Mouse (Mus musculus): ENCODE measurements around the gene 4930442H23Rik. TPM values are rescaled to one million over a fixed set of nuclear protein-coding genes. Genes with fewer than 3 reads are reported as not detected.

The 4930442H23Rik gene
- polyA plus RNA-seq, 1 experiment, result 0.07 TPM

GRCm38 (mm10) chr10:81138821-81139528 is 44.7 kb downstream of the 4930442H23Rik start:
- Histone ChIP-seq H3K27me3 (ENCODE audit: control insufficient read depth, insufficient read depth, insufficient read length) (no peaks in the 10 kb centered on the region), H3ac (ENCODE audit: control insufficient read depth, insufficient read length, low read depth) (peak overlapping the region; percentile 93), H3K79me2 (ENCODE audit: control insufficient read depth, insufficient read depth) (peaks cover 63% of the 10 kb centered on the region), H3K79me3 (ENCODE audit: low read depth) (peaks cover 53% of the 10 kb centered on the region), H3K36me3 (ENCODE audit: control insufficient read depth, insufficient read depth) (peaks cover 10% of the 10 kb centered on the region), H3K4me3 (ENCODE audit: insufficient read depth, poor library complexity, severe bottlenecking) (peak overlapping the region; percentile 93)
- no peak for TF ChIP-seq FOSL1 (IDR thresholded peaks at IDR 0.05; ENCODE audit: insufficient read depth, low read length, poor library complexity, severe bottlenecking)
- no peak for TF ChIP-seq CEBPB (IDR thresholded peaks at IDR 0.05; ENCODE audit: low read depth)
- no peak for TF ChIP-seq MYOG (IDR thresholded peaks at IDR 0.05; ENCODE audit: control insufficient read depth, extremely low read depth, insufficient read length)
- TF ChIP-seq MAX (IDR thresholded peaks at IDR 0.05), result no peak
- TF ChIP-seq MYOD1 (IDR thresholded peaks at IDR 0.05; ENCODE audit: control insufficient read depth, insufficient read length, low read depth), result no peak
- TF ChIP-seq CTCF (IDR thresholded peaks at IDR 0.05; ENCODE audit: control insufficient read depth, insufficient read depth, insufficient read length), result no peak
- TF ChIP-seq USF1 (IDR thresholded peaks at IDR 0.05; ENCODE audit: low read depth), result no peak

DNA sequence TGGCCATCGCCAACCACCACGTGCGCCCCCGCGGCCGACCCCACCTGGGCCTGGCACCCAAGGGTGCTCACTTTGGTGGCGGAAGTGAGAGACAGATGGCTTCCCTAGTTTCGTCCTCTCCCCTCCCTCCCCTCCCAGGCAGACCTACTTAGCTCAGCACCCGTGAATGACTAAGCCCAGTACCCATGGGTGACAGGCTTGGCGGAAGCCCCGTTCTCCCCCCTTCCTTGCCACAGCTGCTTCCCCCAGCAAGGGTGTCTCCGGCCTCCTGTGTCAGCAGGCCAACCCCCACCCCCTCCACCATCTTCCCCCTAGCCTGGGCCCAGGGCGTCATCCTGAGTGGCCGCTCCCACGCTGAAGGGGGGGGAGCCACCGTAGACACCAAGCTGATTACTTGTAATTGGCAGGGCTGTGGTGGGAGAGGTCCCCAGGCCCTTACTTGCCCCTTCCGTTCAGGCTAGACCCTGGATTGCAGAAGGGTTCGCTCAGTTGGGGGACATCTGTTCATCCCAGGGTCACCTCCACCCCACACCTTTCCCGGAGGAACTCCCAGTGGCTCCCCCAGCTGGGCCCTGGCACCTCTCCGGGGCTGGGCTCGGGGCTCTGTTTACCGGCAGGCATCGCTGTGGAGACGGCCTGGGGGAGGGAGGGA is 45.4 kb downstream of the 4930442H23Rik start:
- TF ChIP-seq MAX (IDR thresholded peaks at IDR 0.05) (peak; percentile 57), MYOD1 (IDR thresholded peaks at IDR 0.05; ENCODE audit: control insufficient read depth, insufficient read length, low read depth) (no peak)
- peaks cover 56% of the 10 kb centered on the region for H3K79me2 ChIP-seq (ENCODE audit: control insufficient read depth, insufficient read depth)
- H3K4me3 ChIP-seq (ENCODE audit: insufficient read depth, poor library complexity, severe bottlenecking), result peak overlapping the region; percentile 93
- H3K27me3 ChIP-seq (ENCODE audit: control insufficient read depth, insufficient read depth, insufficient read length), result no peaks in the 10 kb centered on the region
- peaks cover 45% of the 10 kb centered on the region for H3K79me3 ChIP-seq (ENCODE audit: low read depth)
- peaks cover 4% of the 10 kb centered on the region for H3K36me3 ChIP-seq (ENCODE audit: control insufficient read depth, insufficient read depth)
- peak overlapping the region; percentile 93 for H3ac ChIP-seq (ENCODE audit: control insufficient read depth, insufficient read length, low read depth)

GRCm38 (mm10) chr10:81137252-81138130 is 46.2 kb downstream of the 4930442H23Rik start:
- peaks cover 48% of the 10 kb centered on the region for H3K79me2 ChIP-seq (ENCODE audit: control insufficient read depth, insufficient read depth)
- peak overlapping the region; percentile 96 for H3K4me3 ChIP-seq (ENCODE audit: insufficient read depth, poor library complexity, severe bottlenecking)
- H3K79me3 ChIP-seq (ENCODE audit: low read depth), result peaks cover 44% of the 10 kb centered on the region
- H3K36me3 ChIP-seq (ENCODE audit: control insufficient read depth, insufficient read depth), result peaks cover 4% of the 10 kb centered on the region
- TF ChIP-seq MYOD1 (IDR thresholded peaks at IDR 0.05; ENCODE audit: control insufficient read depth, insufficient read length, low read depth), result no peak
- TF ChIP-seq FOSL1 (IDR thresholded peaks at IDR 0.05; ENCODE audit: insufficient read depth, low read length, poor library complexity, severe bottlenecking), result no peak
- TF ChIP-seq USF1 (IDR thresholded peaks at IDR 0.05; ENCODE audit: low read depth), result no peak
- TF ChIP-seq CTCF (IDR thresholded peaks at IDR 0.05; ENCODE audit: control insufficient read depth, insufficient read depth, insufficient read length), result no peak
- TF ChIP-seq CEBPB (IDR thresholded peaks at IDR 0.05; ENCODE audit: low read depth), result peak; percentile 69
- no peak for TF ChIP-seq MYOG (IDR thresholded peaks at IDR 0.05; ENCODE audit: control insufficient read depth, extremely low read depth, insufficient read length)
- no peak for TF ChIP-seq MAX (IDR thresholded peaks at IDR 0.05)
- peak overlapping the region; percentile 93 for H3ac ChIP-seq (ENCODE audit: control insufficient read depth, insufficient read length, low read depth)
- no peaks in the 10 kb centered on the region for H3K27me3 ChIP-seq (ENCODE audit: control insufficient read depth, insufficient read depth, insufficient read length)

- Histone ChIP-seq H3K27me3 (ENCODE audit: control insufficient read depth, insufficient read depth, insufficient read length) (no peaks in the 10 kb centered on the region), H3ac (ENCODE audit: control insufficient read depth, insufficient read length, low read depth) (peak overlapping the region; percentile 88), H3K4me3 (ENCODE audit: insufficient read depth, poor library complexity, severe bottlenecking) (peak overlapping the region; percentile 96), H3K79me3 (ENCODE audit: low read depth) (peaks cover 39% of the 10 kb centered on the region), H3K79me2 (ENCODE audit: control insufficient read depth, insufficient read depth) (peaks cover 41% of the 10 kb centered on the region), H3K36me3 (ENCODE audit: control insufficient read depth, insufficient read depth) (peaks cover 4% of the 10 kb centered on the region)
- TF ChIP-seq MAX (IDR thresholded peaks at IDR 0.05), result no peak
- TF ChIP-seq CTCF (IDR thresholded peaks at IDR 0.05; ENCODE audit: control insufficient read depth, insufficient read depth, insufficient read length), result no peak
- no peak for TF ChIP-seq MYOG (IDR thresholded peaks at IDR 0.05; ENCODE audit: control insufficient read depth, extremely low read depth, insufficient read length)
- TF ChIP-seq MYOD1 (IDR thresholded peaks at IDR 0.05; ENCODE audit: control insufficient read depth, insufficient read length, low read depth), result no peak
- no peak for TF ChIP-seq CEBPB (IDR thresholded peaks at IDR 0.05; ENCODE audit: low read depth)
- TF ChIP-seq USF1 (IDR thresholded peaks at IDR 0.05; ENCODE audit: low read depth), result no peak
- no peak for TF ChIP-seq FOSL1 (IDR thresholded peaks at IDR 0.05; ENCODE audit: insufficient read depth, low read length, poor library complexity, severe bottlenecking)
Observed at GRCm38 (mm10) chr10:81136706-81137231, 46.9 kb downstream of the 4930442H23Rik start.
